Mouse (Mus musculus) 3T3-L1 (cell line): Measurements from ENCODE around the gene Cald1.

ENCODE experiments used
- DNase-seq: peaks from one replicate; pipeline ENCODE4 v3.0.0-alpha.2; 2015; ENCODE audit warnings: low read depth, low spot score

Gene Cald1

GRCm38 (mm10) chr6:34598121-34599065 lies at the start of gene Cald1:
TSS of gene Cald1 (plus strand) at chr6:34598500.
- DNase-seq: peak; percentile 98

GRCm38 (mm10) chr6:34549017-34549416 lies 49.3 kb upstream of the Cald1 start:
- peak; percentile 70 for DNase-seq

GRCm38 (mm10) chr6:34552489-34553157 lies 45.7 kb upstream of the Cald1 start:
- no peak for DNase-seq

GRCm38 (mm10) chr6:34554291-34554997 lies 43.9 kb upstream of the Cald1 start:
- no peak for DNase-seq

- DNase-seq: no peak
Observed at GRCm38 (mm10) chr6:34559521-34559920, 38.8 kb upstream of the Cald1 start.

- DNase-seq: peak; percentile 65
Observed at GRCm38 (mm10) chr6:34565176-34565880, 33.0 kb upstream of the Cald1 start.

- no peak for DNase-seq
Observed at GRCm38 (mm10) chr6:34567298-34567697, 31.0 kb upstream of the Cald1 start.

- peak; percentile 57 for DNase-seq
Observed at GRCm38 (mm10) chr6:34579504-34580068, 18.7 kb upstream of the Cald1 start.

- DNase-seq: peak; percentile 37
Observed at GRCm38 (mm10) chr6:34583365-34583764, 14.9 kb upstream of the Cald1 start.

GRCm38 (mm10) chr6:34588066-34588465 lies 10.2 kb upstream of the Cald1 start:
- no peak for DNase-seq

GRCm38 (mm10) chr6:34590716-34591115 lies 7.6 kb upstream of the Cald1 start:
- no peak for DNase-seq

- no peak for DNase-seq
Observed at GRCm38 (mm10) chr6:34593353-34593752, 4.9 kb upstream of the Cald1 start.

GRCm38 (mm10) chr6:34597316-34597715 lies 984 bp upstream of the Cald1 start:
- peak; percentile 62 for DNase-seq

GRCm38 (mm10) chr6:34599171-34599570 lies 871 bp downstream of the Cald1 start:
- DNase-seq: no peak

- peak; percentile 74 for DNase-seq
Observed at GRCm38 (mm10) chr6:34599631-34600111, 1.4 kb downstream of the Cald1 start.

GRCm38 (mm10) chr6:34600850-34601249 lies 2.5 kb downstream of the Cald1 start:
- DNase-seq: peak; percentile 67

GRCm38 (mm10) chr6:34602091-34602490 lies 3.8 kb downstream of the Cald1 start:
- no peak for DNase-seq

- peak; percentile 39 for DNase-seq
Observed at GRCm38 (mm10) chr6:34606407-34606806, 8.1 kb downstream of the Cald1 start.

GRCm38 (mm10) chr6:34608603-34609002 lies 10.3 kb downstream of the Cald1 start:
- peak; percentile 83 for DNase-seq

GRCm38 (mm10) chr6:34609892-34610829 lies 11.9 kb downstream of the Cald1 start:
- peak; percentile 95 for DNase-seq
